Mouse (Mus musculus) layer of hippocampus, postnatal 25 days (tissue): ENCODE measurements at regions not wholly inside any gene's neighbourhood (a gene's known extent, or its start where the extent isn't known, plus 50 kb on each side); places are given as distances from the start of the nearest gene placed in this dataset.

Source experiments
- DNase-seq, 2 experiments: peaks; one replicate each; pipeline ENCODE4 v3.0.0; 2022; ENCODE audit warnings: mixed read lengths in 2 of 2, low spot score in 1 of 2; ENCODE audit errors: extremely low spot score in 1 of 2
- microRNA-seq, 2 experiments: library from miRNA; unstranded; fragments of <30 nt; microRNA quantifications; one replicate each; pipeline ENCODE4 v1.2.0; 2021

- DNase-seq, result no peak
Observed at GRCm38 (mm10) chr1:83569991-83570390, 162.0 kb upstream of the Sphkap start.

DNA sequence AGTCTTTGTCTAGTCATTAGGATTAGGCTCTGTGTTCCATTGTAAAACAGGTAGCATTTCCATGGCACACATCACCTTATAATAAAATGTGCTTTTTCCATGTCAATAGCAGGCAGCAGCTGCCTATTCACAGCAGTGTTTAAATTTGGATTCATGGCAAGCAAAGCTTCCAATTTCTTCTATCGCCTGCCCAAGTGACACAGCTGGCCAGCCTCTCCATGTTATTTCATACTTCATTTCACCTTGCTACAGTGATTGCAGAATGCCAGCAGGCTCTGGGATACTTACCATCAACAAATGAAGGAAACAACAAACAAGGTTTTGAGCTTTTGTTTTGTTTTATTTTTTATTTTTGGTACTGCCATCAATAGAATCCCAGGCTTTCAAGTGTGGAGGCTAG is 160.7 kb upstream of the Sphkap start:
- no peak for DNase-seq

DNA sequence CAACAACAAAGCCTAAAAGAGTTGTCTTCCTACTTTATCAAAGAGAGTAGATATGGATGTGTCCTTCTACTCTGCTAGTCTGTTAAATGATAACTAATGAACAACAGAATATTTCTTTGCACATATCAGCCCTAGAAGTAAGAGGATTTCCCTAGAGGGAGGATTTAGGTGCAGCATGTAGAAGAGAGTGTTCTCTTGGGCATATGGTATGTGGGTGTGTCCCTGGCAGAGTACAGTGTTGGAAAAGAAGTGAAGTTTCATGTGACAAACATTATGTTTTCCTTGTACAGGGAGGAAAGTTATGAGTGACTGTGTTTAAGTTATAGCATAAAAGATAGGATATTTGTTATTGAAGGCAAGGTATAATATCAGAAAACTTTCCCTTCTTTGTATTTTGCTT is 143.6 kb upstream of the Sphkap start:
- peak in 1 of 2 experiments; percentile 49 for DNase-seq

DNA sequence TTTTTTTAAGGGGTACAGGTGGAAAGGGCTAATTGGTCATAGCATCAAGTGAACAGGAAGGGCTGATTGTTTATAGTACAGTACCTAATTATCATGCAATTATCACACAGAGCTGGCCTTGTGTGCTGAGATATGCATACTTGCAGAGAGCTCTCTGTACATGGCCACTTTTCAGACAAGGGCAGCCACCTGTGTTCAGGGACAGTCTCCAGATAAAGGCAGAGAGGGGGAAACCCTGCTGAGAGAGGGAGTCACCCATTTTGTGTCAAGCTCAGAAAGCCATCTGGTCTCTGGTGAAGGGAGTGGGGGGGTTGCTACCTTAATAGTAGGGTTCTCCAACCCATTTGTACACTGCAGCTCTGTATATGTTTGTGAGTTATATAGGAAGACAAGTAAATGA is 127.5 kb upstream of the Sphkap start:
- no peak for DNase-seq

- no peak for DNase-seq
Observed at GRCm38 (mm10) chr1:83527803-83528202, 119.8 kb upstream of the Sphkap start.

DNA sequence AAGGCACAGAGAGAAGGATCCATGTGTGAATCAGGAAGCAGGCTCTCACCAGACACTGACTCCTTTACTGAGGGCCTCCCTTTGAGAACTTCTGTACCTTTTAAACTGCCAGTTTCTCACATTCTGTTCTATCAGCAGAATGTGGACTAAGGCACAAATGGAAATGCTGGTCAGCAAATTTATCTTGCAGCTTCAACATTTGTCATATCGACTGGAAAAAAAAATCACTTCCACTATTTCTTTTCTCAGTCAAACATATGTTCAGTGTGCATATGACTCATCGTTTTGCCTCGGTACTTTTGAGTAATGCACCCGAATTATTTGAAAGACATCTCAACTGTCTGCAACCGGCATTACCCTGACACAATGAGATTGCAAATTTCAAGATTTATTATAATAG is 101.4 kb upstream of the Sphkap start:
- DNase-seq, result no peak

DNA sequence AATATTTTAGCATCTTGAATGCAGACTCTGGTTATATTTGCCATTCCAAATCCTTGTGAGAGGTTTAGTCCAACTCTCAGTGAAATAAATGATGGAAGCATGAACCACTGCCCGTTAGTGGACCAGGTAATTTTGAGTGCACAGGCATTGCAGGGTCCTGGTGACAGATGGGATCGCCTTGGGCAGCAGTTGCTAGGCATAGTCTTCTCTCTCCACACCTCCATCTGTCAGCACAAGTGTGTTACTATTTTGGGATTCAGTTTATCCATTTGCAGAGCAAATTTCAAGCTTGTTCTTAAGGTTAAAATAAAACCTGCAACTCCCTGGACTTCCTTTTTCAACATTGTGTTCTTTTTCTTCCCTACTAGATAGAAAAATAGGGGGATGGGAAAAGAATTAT is 97.4 kb upstream of the Sphkap start:
- peak in 1 of 2 experiments; percentile 15 for DNase-seq

DNA sequence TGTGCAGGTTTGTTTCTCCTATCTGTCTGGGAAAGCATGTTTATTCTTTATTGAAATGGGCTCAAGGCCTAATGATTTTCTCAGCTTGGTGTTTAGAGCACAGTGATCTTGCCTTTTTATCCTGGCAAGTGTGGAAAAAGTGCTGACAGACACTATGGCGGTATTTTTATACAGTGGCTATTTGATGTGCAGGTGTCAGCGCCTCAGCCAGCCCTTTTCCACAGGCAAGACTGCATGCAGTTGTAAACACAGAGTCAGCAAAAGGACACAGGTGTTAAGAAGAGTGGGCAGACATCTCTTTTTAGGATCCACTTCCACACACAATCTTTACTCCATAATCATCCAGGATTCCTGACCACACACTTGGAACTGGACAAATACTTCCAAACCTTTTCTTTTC is 88.9 kb upstream of the Sphkap start:
- DNase-seq, result no peak

DNA sequence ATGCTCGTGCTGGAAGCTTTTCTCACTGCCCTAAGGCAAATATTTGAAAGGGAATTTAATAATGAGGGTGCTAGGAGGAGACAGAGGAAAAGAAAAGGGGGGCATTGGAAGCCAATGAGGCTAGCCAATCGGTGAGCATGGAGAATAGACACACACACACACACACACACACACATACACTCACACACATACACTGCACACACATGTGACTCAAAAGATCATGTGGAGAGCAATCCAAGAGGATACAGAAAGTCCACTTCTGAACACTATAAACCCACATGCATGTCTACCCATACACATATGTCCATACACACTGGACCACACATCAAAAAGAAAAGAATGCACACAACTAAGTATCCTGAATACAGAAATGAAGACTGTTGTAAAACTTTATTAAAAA is 88.4 kb upstream of the Sphkap start:
- no peak for DNase-seq

DNA sequence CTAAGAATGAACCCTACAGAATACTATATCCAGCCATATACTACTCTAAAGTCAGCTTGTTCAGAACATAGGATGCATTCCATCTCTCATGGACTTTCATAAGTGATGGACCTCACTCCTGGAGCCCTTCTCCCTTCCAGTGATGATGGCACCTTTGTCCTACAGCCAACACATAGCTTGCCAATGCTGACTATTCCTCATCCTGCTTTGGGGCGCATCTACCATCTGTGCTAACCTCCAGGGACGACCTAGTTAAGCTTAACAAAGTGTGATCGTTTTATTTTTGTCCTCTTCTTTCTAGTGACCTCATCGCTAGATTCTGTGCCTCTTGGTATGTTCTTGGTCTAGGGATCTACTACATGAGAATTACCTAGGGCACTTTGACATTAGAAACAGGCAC is 87.0 kb upstream of the Sphkap start:
- no peak for DNase-seq

- DNase-seq, result peak in 1 of 2 experiments; percentile 8
Observed at GRCm38 (mm10) chr1:83479111-83479510, 71.1 kb upstream of the Sphkap start.

Small RNA genes in the stretch of these regions (microRNA-seq; reads per million reads assigned to microRNA genes)
- gene Gm25754, result 0 reads per million in 2 experiments
